Mouse (Mus musculus) kidney, embryonic 14.5 days (tissue): ENCODE results near the gene Bbs7. TPM values are rescaled to one million over a fixed set of nuclear protein-coding genes. Genes with fewer than 3 reads are reported as not detected.

Experiments used
- polyA plus RNA-seq: library from polyadenylated mRNA; unstranded; fragments of >200 nt; fragmentation: Nextera tagmentation; extraction: Ambion mirVana; gene quantifications from 2 replicates; pipeline ENCODE4 v1.2.1, GENCODE M21; 2014

Gene Bbs7
- polyA plus RNA-seq, 1 experiment from 2014 or later = 15.6 TPM

Other genes starting within 250 kb of the Bbs7 start
- 224 and 244 TPM in 2 replicates for gene Anxa5, start 137.6 kb downstream of the Bbs7 start, polyA plus RNA-seq
- gene 1810062G17Rik, start 137.5 kb downstream of the Bbs7 start, polyA plus RNA-seq = 1.8 and 2.1 TPM in 2 replicates
- gene Gm11549, start 91.7 kb downstream of the Bbs7 start, polyA plus RNA-seq = not detected in 2 replicates
- 69.1 and 77.0 TPM in 2 replicates for gene Exosc9, start 60.9 kb downstream of the Bbs7 start, polyA plus RNA-seq
- 201 and 230 TPM in 2 replicates for gene Ccna2, start 41.3 kb downstream of the Bbs7 start, polyA plus RNA-seq
- 9.2 and 10.1 TPM in 2 replicates for gene Trpc3, start 76.7 kb upstream of the Bbs7 start, polyA plus RNA-seq
- gene 4932438A13Rik, start 249.6 kb upstream of the Bbs7 start, polyA plus RNA-seq = 34.8 and 55.3 TPM in 2 replicates